Mouse (Mus musculus): ENCODE measurements around the gene Trim54. TPM values are rescaled to one million over a fixed set of nuclear protein-coding genes. Genes with fewer than 3 reads are reported as not detected.

Gene Trim54
- total RNA-seq, 2 experiments from 2014 or later, result not detected

- no peak for DNase-seq (ENCODE audit: low spot score in 2 of 2)
These were observed 20.6 kb upstream of the Trim54 start for GRCm38 (mm10) chr5:31095711-31096480.

GRCm38 (mm10) chr5:31105814-31106335, 10.6 kb upstream of the Trim54 start, which contains the start of gene Dnajc5g:
TSS of gene Dnajc5g (plus strand) at chr5:31106285.
- no peak for DNase-seq (ENCODE audit: low spot score in 2 of 2)

GRCm38 (mm10) chr5:31108000-31108490, 8.5 kb upstream of the Trim54 start, which contains the start of gene Slc30a3:
TSS of gene Slc30a3 (minus strand) at chr5:31108237.
- no peak for DNase-seq (ENCODE audit: low spot score in 2 of 2)

- no peak for DNase-seq (ENCODE audit: low spot score in 2 of 2)
These were observed 5.7 kb upstream of the Trim54 start for GRCm38 (mm10) chr5:31110781-31111180.

- DNase-seq (ENCODE audit: low spot score in 2 of 2), result no peak
These were observed 400 bp downstream of the Trim54 start for GRCm38 (mm10) chr5:31116912-31117311.

- DNase-seq (ENCODE audit: low spot score in 2 of 2), result no peak
These were observed 4.6 kb downstream of the Trim54 start for GRCm38 (mm10) chr5:31121111-31121510.

GRCm38 (mm10) chr5:31123481-31123880, 7.0 kb downstream of the Trim54 start:
- DNase-seq (ENCODE audit: low spot score in 2 of 2), result no peak

GRCm38 (mm10) chr5:31126050-31126449, 9.5 kb downstream of the Trim54 start:
- DNase-seq (ENCODE audit: low spot score in 2 of 2), result no peak

GRCm38 (mm10) chr5:31136730-31137424, 20.4 kb downstream of the Trim54 start:
- DNase-seq (ENCODE audit: low spot score in 2 of 2), result no peak

GRCm38 (mm10) chr5:31137658-31138057, 21.1 kb downstream of the Trim54 start:
- no peak for DNase-seq (ENCODE audit: low spot score in 2 of 2)

- no peak for DNase-seq (ENCODE audit: low spot score in 2 of 2)
These were observed 21.9 kb downstream of the Trim54 start, which contains the start of gene Ucn for GRCm38 (mm10) chr5:31138241-31138967. TSS of gene Ucn (minus strand) at chr5:31138829.

- DNase-seq (ENCODE audit: low spot score in 2 of 2), result no peak
These were observed 22.5 kb downstream of the Trim54 start for GRCm38 (mm10) chr5:31138968-31139425.

- no peak for DNase-seq (ENCODE audit: low spot score in 2 of 2)
These were observed 33.3 kb downstream of the Trim54 start for GRCm38 (mm10) chr5:31149781-31150180.

- no peak for DNase-seq (ENCODE audit: low spot score in 2 of 2)
These were observed 35.2 kb downstream of the Trim54 start for GRCm38 (mm10) chr5:31151746-31152145.

GRCm38 (mm10) chr5:31153516-31154151, 37.1 kb downstream of the Trim54 start:
- no peak for DNase-seq (ENCODE audit: low spot score in 2 of 2)

GRCm38 (mm10) chr5:31154152-31154553, 37.6 kb downstream of the Trim54 start, which contains the start of gene Mpv17:
TSS of gene Mpv17 (minus strand) at chr5:31154251.
- DNase-seq (ENCODE audit: low spot score in 2 of 2), result peak; percentile 80 to 86

GRCm38 (mm10) chr5:31162462-31162861, 46.0 kb downstream of the Trim54 start:
- DNase-seq (ENCODE audit: low spot score in 2 of 2), result no peak

- DNase-seq (ENCODE audit: low spot score in 2 of 2), result no peak
These were observed 48.4 kb downstream of the Trim54 start for GRCm38 (mm10) chr5:31164878-31165277.

- no peak for DNase-seq (ENCODE audit: low spot score in 2 of 2)
These were observed 52.1 kb downstream of the Trim54 start for GRCm38 (mm10) chr5:31168630-31169029.

- no peak for DNase-seq (ENCODE audit: low spot score in 2 of 2)
These were observed 62.8 kb downstream of the Trim54 start for GRCm38 (mm10) chr5:31179301-31179765.
